Mouse (Mus musculus): ENCODE measurements at regions not wholly inside any gene's neighbourhood (a gene's known extent, or its start where the extent isn't known, plus 50 kb on each side); places are given as distances from the start of the nearest gene placed in this dataset.

DNA sequence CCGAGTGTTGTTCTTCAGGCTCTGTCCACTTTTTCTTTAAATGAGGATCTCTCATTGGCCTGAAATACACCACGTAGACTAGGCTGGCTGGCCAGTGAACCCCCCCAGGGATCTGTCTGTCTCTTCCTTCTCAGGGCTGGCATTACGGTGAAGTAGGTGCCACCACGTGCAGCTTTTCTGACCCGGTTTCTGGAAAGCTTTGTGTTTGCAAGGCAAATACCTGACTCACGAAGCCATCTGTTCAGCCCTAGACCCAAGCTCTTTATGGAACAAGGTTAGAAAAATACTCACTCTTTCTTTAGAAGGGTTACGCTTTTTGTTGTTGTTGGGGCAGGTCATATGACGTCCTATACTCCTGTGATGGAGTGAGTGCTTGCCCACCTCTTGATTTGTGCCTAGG is 133.3 kb upstream of the Ptprt start:
- DNase-seq (ENCODE audit: low read depth, low spot score) (no peak), ATAC-seq (no peak)
- ChIA-PET POLR2A (no interaction called here), CTCF (interaction anchor here (1.5 kb wide), 1 partner anchor 9 kb away, joined by 4 read pairs; no protein-coding TSS in a partner anchor)
- TF ChIP-seq CTCF (IDR thresholded peaks at IDR 0.05) = no peak
- in situ Hi-C loops (cut with MboI; ENCODE audit: low pct_unique_long_range_greater_than_20kb) = no loop called here
- H3K27me3 ChIP-seq = peaks cover 2% of the 10 kb centered on the region

DNA sequence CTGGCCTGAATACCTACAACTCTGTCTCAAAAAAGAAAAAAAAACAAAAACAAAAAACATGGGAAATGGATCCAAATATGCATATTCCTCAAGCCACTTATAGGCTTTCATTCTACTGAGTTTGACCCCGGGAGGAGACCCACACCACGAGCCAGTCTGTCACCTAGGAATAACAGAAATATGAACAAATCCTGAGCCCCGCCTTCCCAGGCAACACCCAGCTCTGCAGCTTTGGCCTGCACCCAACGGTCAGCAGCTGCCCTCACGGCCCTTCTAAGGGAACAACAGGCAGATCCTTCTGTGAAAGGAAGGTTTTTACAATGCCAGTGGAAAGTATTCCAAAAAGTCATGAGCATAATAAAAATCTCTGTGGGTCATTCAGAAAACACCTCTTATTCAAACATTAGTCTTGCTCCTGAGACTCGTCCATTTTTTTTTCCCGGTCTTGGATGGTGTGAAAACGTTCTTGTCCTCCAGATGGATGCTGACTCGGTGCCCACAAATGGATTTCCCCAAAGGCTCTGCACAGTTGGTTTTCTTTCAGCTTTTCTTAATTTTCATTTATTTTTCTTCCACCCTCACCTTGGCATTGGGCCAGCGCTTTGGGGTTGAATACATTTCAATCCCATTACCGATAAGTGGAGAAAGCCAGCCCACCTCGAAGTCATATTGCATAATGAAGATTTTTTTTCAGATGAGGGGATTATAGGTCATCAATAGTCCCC is 130.6 kb upstream of the Ptprt start:
- TF ChIP-seq CTCF (IDR thresholded peaks at IDR 0.05) = no peak
- in situ Hi-C loops (cut with MboI; ENCODE audit: low pct_unique_long_range_greater_than_20kb) = no loop called here
- no peak for DNase-seq (ENCODE audit: low read depth, low spot score)
- H3K27me3 ChIP-seq = peaks cover 2% of the 10 kb centered on the region
- no peak for ATAC-seq
- POLR2A ChIA-PET = no interaction called here
- CTCF ChIA-PET = interaction anchor here (1.7 kb wide), 1 partner anchor 18 kb away, joined by 4 read pairs; no protein-coding TSS in a partner anchor

- ATAC-seq (no peak), DNase-seq (ENCODE audit: low read depth, low spot score) (no peak)
- ChIA-PET CTCF (no interaction called here), POLR2A (no interaction called here)
- no peak for TF ChIP-seq CTCF (IDR thresholded peaks at IDR 0.05)
- in situ Hi-C loops (cut with MboI; ENCODE audit: low pct_unique_long_range_greater_than_20kb) = no loop called here
- no peaks in the 10 kb centered on the region for H3K27me3 ChIP-seq
These were observed 123.3 kb upstream of the Ptprt start for GRCm38 (mm10) chr2:162784176-162784813.

GRCm38 (mm10) chr2:162781599-162781998 is 120.7 kb upstream of the Ptprt start:
- POLR2A ChIA-PET = no interaction called here
- no peaks in the 10 kb centered on the region for H3K27me3 ChIP-seq
- DNase-seq (ENCODE audit: low read depth, low spot score) (no peak), ATAC-seq (no peak)
- in situ Hi-C loops (cut with MboI; ENCODE audit: low pct_unique_long_range_greater_than_20kb) = no loop called here
- TF ChIP-seq CTCF (IDR thresholded peaks at IDR 0.05) = no peak
- CTCF ChIA-PET = no interaction called here

GRCm38 (mm10) chr2:162776542-162776941 is 115.6 kb upstream of the Ptprt start:
- POLR2A ChIA-PET = no interaction called here
- H3K27me3 ChIP-seq = peaks cover 7% of the 10 kb centered on the region
- DNase-seq (ENCODE audit: low read depth, low spot score) (no peak), ATAC-seq (no peak)
- CTCF ChIA-PET = no interaction called here
- TF ChIP-seq CTCF (IDR thresholded peaks at IDR 0.05) = no peak
- in situ Hi-C loops (cut with MboI; ENCODE audit: low pct_unique_long_range_greater_than_20kb) = no loop called here

DNA sequence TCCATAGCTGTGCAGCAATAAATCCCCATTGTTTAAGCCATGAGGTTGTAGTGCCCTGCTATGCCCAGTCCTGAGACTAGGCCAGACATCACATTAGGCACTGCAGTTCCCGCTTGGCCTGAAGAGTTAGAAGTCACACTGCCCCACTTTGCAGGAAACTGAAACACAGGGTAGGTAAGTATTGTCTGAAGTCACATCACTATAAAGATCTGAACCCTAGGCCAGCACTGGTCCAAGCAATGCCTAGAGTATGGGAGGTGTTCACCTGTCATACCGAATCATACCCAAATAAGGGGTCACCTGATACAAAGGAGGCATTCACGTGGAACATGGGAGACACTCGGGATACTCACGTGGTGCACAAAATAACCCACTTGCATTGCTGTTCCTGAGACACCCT is 111.6 kb upstream of the Ptprt start:
- H3K27me3 ChIP-seq = peaks cover 9% of the 10 kb centered on the region
- ATAC-seq (no peak), DNase-seq (ENCODE audit: low read depth, low spot score) (no peak)
- in situ Hi-C loops (cut with MboI; ENCODE audit: low pct_unique_long_range_greater_than_20kb) = no loop called here
- TF ChIP-seq CTCF (IDR thresholded peaks at IDR 0.05) = no peak
- ChIA-PET CTCF (no interaction called here), POLR2A (no interaction called here)

DNA sequence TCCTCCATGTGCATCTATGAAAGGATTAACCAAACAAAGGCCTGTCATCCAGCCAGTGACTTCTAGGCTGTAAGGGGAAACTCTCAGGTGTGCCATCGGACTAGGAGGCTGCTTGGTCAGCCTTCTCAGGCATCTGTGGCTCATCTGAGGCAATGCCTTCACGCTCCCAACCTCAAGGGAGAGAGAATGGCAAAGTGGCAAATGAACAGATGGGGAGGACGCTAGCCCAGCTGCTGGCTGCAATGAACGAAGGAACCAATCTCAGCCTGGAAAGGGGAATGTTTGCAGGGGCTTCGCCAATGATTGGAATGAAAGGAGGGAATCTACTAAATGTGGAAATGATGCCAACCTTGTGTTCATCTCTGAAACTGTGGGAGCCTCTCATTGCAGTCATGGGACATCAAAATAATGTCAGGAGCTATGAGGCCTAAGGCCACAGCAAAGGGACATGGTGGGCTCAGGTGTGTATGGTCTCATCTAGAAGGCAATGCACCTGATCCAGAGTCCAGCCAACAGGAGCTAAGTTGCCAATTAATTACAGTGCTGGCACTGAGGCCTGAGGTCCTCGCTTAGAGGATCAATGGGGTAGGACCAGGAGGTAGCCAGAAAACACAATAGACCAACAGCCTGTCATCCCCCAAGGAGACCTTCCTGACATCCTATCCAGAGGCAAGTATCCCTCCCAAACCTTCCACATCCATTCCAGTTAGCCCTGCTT is 108.9 kb upstream of the Ptprt start:
- peaks cover 10% of the 10 kb centered on the region for H3K27me3 ChIP-seq
- in situ Hi-C loops (cut with MboI; ENCODE audit: low pct_unique_long_range_greater_than_20kb) = no loop called here
- POLR2A ChIA-PET = no interaction called here
- DNase-seq (ENCODE audit: low read depth, low spot score) (no peak), ATAC-seq (no peak)
- no peak for TF ChIP-seq CTCF (IDR thresholded peaks at IDR 0.05)
- CTCF ChIA-PET = no interaction called here

- ChIA-PET POLR2A (no interaction called here), CTCF (no interaction called here)
- ATAC-seq = no peak
- in situ Hi-C loops (cut with MboI; ENCODE audit: low pct_unique_long_range_greater_than_20kb) = no loop called here
- peaks cover 4% of the 10 kb centered on the region for H3K27me3 ChIP-seq
- TF ChIP-seq CTCF (IDR thresholded peaks at IDR 0.05) = no peak
- no peak for DNase-seq (ENCODE audit: low read depth, low spot score)
These were observed 103.1 kb upstream of the Ptprt start for GRCm38 (mm10) chr2:162764059-162764458.

- DNase-seq (ENCODE audit: low read depth, low spot score) = no peak
- H3K27me3 ChIP-seq = peaks cover 18% of the 10 kb centered on the region
- ATAC-seq = no peak
- CTCF ChIA-PET = no interaction called here
- in situ Hi-C loops (cut with MboI; ENCODE audit: low pct_unique_long_range_greater_than_20kb) = no loop called here
- TF ChIP-seq CTCF (IDR thresholded peaks at IDR 0.05) = no peak
- POLR2A ChIA-PET = no interaction called here
These were observed 79.6 kb upstream of the Ptprt start for GRCm38 (mm10) chr2:162740523-162740922.

- POLR2A ChIA-PET = no interaction called here
- CTCF ChIA-PET = no interaction called here
- TF ChIP-seq CTCF (IDR thresholded peaks at IDR 0.05) = no peak
- H3K27me3 ChIP-seq = peaks cover 8% of the 10 kb centered on the region
- DNase-seq (ENCODE audit: low read depth, low spot score) (no peak), ATAC-seq (no peak)
- in situ Hi-C loops (cut with MboI; ENCODE audit: low pct_unique_long_range_greater_than_20kb) = no loop called here
These were observed 74.8 kb upstream of the Ptprt start for GRCm38 (mm10) chr2:162735761-162736160.

GRCm38 (mm10) chr2:162734286-162734685 is 73.3 kb upstream of the Ptprt start:
- CTCF ChIA-PET = no interaction called here
- no peak for DNase-seq (ENCODE audit: low read depth, low spot score)
- POLR2A ChIA-PET = no interaction called here
- TF ChIP-seq CTCF (IDR thresholded peaks at IDR 0.05) = no peak
- no peak for ATAC-seq
- in situ Hi-C loops (cut with MboI; ENCODE audit: low pct_unique_long_range_greater_than_20kb) = no loop called here
- peaks cover 5% of the 10 kb centered on the region for H3K27me3 ChIP-seq
